Mouse (Mus musculus): ENCODE measurements around the gene Ptcd2. TPM values are rescaled to one million over a fixed set of nuclear protein-coding genes. Genes with fewer than 3 reads are reported as not detected.

The Ptcd2 gene
- 21.4 and 24.0 TPM in 2 replicates for polyA plus RNA-seq (2012; rRNA removed)
- 41.3 and 46.6 TPM in 2 replicates for polyA plus RNA-seq (2014; fragmentation: Nextera tagmentation; extraction: Ambion mirVana)

GRCm38 (mm10) chr13:99344599-99345575, at the start of gene Ptcd2, which contains the start of gene Mrps27:
Gene Ptcd2, minus strand, starts transcription at chr13:99344705.
Gene Mrps27, plus strand, starts transcription at chr13:99344786.
- 4% methylated on average over 32 of the region's 39 CpGs for WGBS
- peak within 1 kb of the TSS; percentile 76 for H3K4me2 ChIP-seq (replicated peaks; ENCODE audit: low read depth, low read length, severe bottlenecking)
- peak; percentile 98 for ATAC-seq (ENCODE audit: low FRiP score, low read depth)

GRCm38 (mm10) chr13:99393128-99393527, 48.6 kb upstream of the Ptcd2 start:
- 82% methylated on average over 3 of the region's 3 CpGs for WGBS
- no peak for TF ChIP-seq POLR2A (IDR thresholded peaks at IDR 0.05; ENCODE audit: borderline replicate concordance, extremely low read depth, insufficient read depth, insufficient read length)
- Histone ChIP-seq H3K4me2 (replicated peaks; ENCODE audit: low read depth, low read length, severe bottlenecking) (no peak overlapping the region), H3K4me1 (ENCODE audit: control insufficient read depth, insufficient read depth, low read length) (peaks cover 4% of the 10 kb centered on the region), H3K4me3 (replicated peaks; ENCODE audit: low read length) (no peak overlapping the region), H3K27me3 (ENCODE audit: control insufficient read depth, insufficient read depth, low read length) (no peaks in the 10 kb centered on the region), H3K9me3 (ENCODE audit: control insufficient read depth, low read length) (no peaks in the 10 kb centered on the region), H3K36me3 (ENCODE audit: control insufficient read depth, insufficient read depth, low read length) (no peaks in the 10 kb centered on the region), H3K27ac (replicated peaks; ENCODE audit: low read depth, low read length) (no peak overlapping the region), H3K9ac (ENCODE audit: low read depth, low read length, severe bottlenecking) (no peak overlapping the region)
- ATAC-seq (ENCODE audit: low FRiP score, low read depth) (no peak), DNase-seq (ENCODE audit: low spot score) (no peak)

More at GRCm38 (mm10) chr13:99344599-99345575, at the start of gene Ptcd2, which contains the start of gene Mrps27:
- DNase-seq (ENCODE audit: low spot score) = peak; percentile 97
- peak; percentile 79; the same call in 1 of the 2 replicates for TF ChIP-seq POLR2A (IDR thresholded peaks at IDR 0.05; ENCODE audit: borderline replicate concordance, extremely low read depth, insufficient read depth, insufficient read length)
- Histone ChIP-seq H3K4me1 (ENCODE audit: control insufficient read depth, insufficient read depth, low read length) (peaks cover 12% of the 10 kb centered on the region), H3K9me3 (ENCODE audit: control insufficient read depth, low read length) (no peaks in the 10 kb centered on the region), H3K9ac (ENCODE audit: low read depth, low read length, severe bottlenecking) (peak within 1 kb of the TSS; percentile 80), H3K27me3 (ENCODE audit: control insufficient read depth, insufficient read depth, low read length) (no peaks in the 10 kb centered on the region), H3K27ac (replicated peaks; ENCODE audit: low read depth, low read length) (peak within 1 kb of the TSS; percentile 74), H3K36me3 (ENCODE audit: control insufficient read depth, insufficient read depth, low read length) (peaks cover 36% of the 10 kb centered on the region), H3K4me3 (replicated peaks; ENCODE audit: low read length) (peak within 1 kb of the TSS; percentile 73)

DNA sequence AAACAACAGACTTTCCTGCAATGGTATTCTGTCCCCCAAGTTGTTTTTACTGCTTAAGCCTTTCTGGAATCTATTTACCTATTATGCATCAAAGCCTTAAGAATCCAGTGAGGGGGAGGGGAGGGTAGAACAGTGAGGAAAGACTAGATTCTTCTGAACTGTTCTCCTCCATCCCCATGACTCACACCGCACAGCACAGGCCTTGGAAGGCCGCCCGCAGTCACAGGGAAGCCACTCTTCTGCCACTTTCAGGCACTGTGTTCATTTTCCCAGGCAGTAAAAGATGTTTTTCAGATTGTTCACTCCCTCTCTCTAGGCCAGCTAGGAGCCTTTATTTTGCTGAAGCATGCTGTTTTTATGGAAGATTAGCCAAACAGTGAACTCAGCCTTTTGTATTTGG, 46.9 kb upstream of the Ptcd2 start:
- no peak for TF ChIP-seq POLR2A (IDR thresholded peaks at IDR 0.05; ENCODE audit: borderline replicate concordance, extremely low read depth, insufficient read depth, insufficient read length)
- no peaks in the 10 kb centered on the region for H3K36me3 ChIP-seq (ENCODE audit: control insufficient read depth, insufficient read depth, low read length)
- no peak overlapping the region for H3K27ac ChIP-seq (replicated peaks; ENCODE audit: low read depth, low read length)
- H3K27me3 ChIP-seq (ENCODE audit: control insufficient read depth, insufficient read depth, low read length) = no peaks in the 10 kb centered on the region
- H3K4me3 ChIP-seq (replicated peaks; ENCODE audit: low read length) = no peak overlapping the region
- H3K4me2 ChIP-seq (replicated peaks; ENCODE audit: low read depth, low read length, severe bottlenecking) = no peak overlapping the region
- peaks cover 5% of the 10 kb centered on the region; the same call in 1 of the 2 replicates for H3K4me1 ChIP-seq (ENCODE audit: control insufficient read depth, insufficient read depth, low read length)
- no peak overlapping the region for H3K9ac ChIP-seq (ENCODE audit: low read depth, low read length, severe bottlenecking)
- DNase-seq (ENCODE audit: low spot score) (no peak), ATAC-seq (ENCODE audit: low FRiP score, low read depth) (0 out of 2 replicates have a peak, but pooled peaks have one; percentile 50)
- WGBS = 74% methylated on average over 3 of the region's 3 CpGs
- no peaks in the 10 kb centered on the region for H3K9me3 ChIP-seq (ENCODE audit: control insufficient read depth, low read length)

- DNase-seq (ENCODE audit: low spot score) (no peak), ATAC-seq (ENCODE audit: low FRiP score, low read depth) (no peak)
- Histone ChIP-seq H3K27me3 (ENCODE audit: control insufficient read depth, insufficient read depth, low read length) (no peaks in the 10 kb centered on the region), H3K4me1 (ENCODE audit: control insufficient read depth, insufficient read depth, low read length) (0 out of 2 replicates have a peak, but pooled peaks cover 5% of the 10 kb centered on the region), H3K4me2 (replicated peaks; ENCODE audit: low read depth, low read length, severe bottlenecking) (no peak overlapping the region), H3K9ac (ENCODE audit: low read depth, low read length, severe bottlenecking) (no peak overlapping the region), H3K4me3 (replicated peaks; ENCODE audit: low read length) (no peak overlapping the region), H3K27ac (replicated peaks; ENCODE audit: low read depth, low read length) (no peak overlapping the region), H3K9me3 (ENCODE audit: control insufficient read depth, low read length) (no peaks in the 10 kb centered on the region), H3K36me3 (ENCODE audit: control insufficient read depth, insufficient read depth, low read length) (no peaks in the 10 kb centered on the region)
- TF ChIP-seq POLR2A (IDR thresholded peaks at IDR 0.05; ENCODE audit: borderline replicate concordance, extremely low read depth, insufficient read depth, insufficient read length) = no peak
- WGBS = 69% methylated on average over 7 of the region's 7 CpGs
Observed at GRCm38 (mm10) chr13:99387901-99388811, 43.7 kb upstream of the Ptcd2 start.
